In genomic region chr17:7414601-7415310, GRCm38 (mm10) we compare ENCODE assay signal across 24 mouse cellular contexts. TPM values are rescaled to one million over a fixed set of nuclear protein-coding genes. Genes with fewer than 3 reads are reported as not detected.
"Had no signal": no experiment of that assay in that cellular context is flagged by ENCODE, and none has a peak within 500 bp of the region (broad histone marks: within the 10 kb centered on the region; RNA-seq: fewer than 3 reads in every experiment).

No protein-coding gene starts in this region.

RNA-seq across cellular contexts. Expression of gene Unc93a2, which starts 29.5 kb away (rescaled TPM):
- total RNA-seq: layer of hippocampus, adult 8-10 months; layer of hippocampus, postnatal 36 days; left cerebral cortex, adult 2 months; left cerebral cortex, postnatal 36 days had no signal
- polyA plus RNA-seq: kidney, embryonic 14.5 days; limb, embryonic 11.5 days; lung, embryonic 14.5 days; lung, postnatal 0 days; macrophage; midbrain, embryonic 12.5 days; myocyte; neural tube, embryonic 13.5 days; spleen, adult 2 months; stomach, embryonic 16.5 days had no signal

RNA-seq across cellular contexts. Expression of gene Gm49630, which starts 43.0 kb away (rescaled TPM):
- total RNA-seq: layer of hippocampus, adult 8-10 months; layer of hippocampus, postnatal 10 days; layer of hippocampus, postnatal 36 days; left cerebral cortex, adult 2 months; left cerebral cortex, postnatal 10 days; left cerebral cortex, postnatal 36 days; liver, adult 2 months had no signal
- polyA plus RNA-seq: intestine, postnatal 0 days; kidney, adult 2 months; kidney, embryonic 14.5 days; limb, embryonic 11.5 days; limb, embryonic 14.5 days; liver, adult 2 months; liver, embryonic 13.5 days; liver, embryonic 16.5 days; lung, embryonic 14.5 days; lung, postnatal 0 days; macrophage; midbrain, embryonic 12.5 days; midbrain, embryonic 15.5 days; myocyte; neural tube, embryonic 13.5 days; spleen, adult 2 months; stomach, embryonic 16.5 days; urinary bladder, adult 2 months had no signal
